Mouse (Mus musculus) stomach, embryonic 15.5 days (tissue): Measurements from ENCODE around the gene Nmur1. TPM values are rescaled to one million over a fixed set of nuclear protein-coding genes. Genes with fewer than 3 reads are reported as not detected.

Source experiments
- ATAC-seq: fragments of 200-750 bp; cut with Nextera tagmentation; 2 replicates; pipeline ENCODE4 v1.8.0; 2017; ENCODE audit warnings: low read depth, moderate number of reproducible peaks, moderate TSS enrichment; ENCODE audit not compliant: insufficient read depth, low FRiP score
- H3K27ac ChIP-seq: fragments of 300-500 bp; sonication (generic); 2 replicates; pipeline ENCODE4 v1.5.1; 2015; ENCODE audit warnings: mild to moderate bottlenecking, inconsistent platforms
- H3K27me3 ChIP-seq: fragments of 300-500 bp; sonication (generic); replicated peaks from 2 replicates; pipeline ENCODE4 v1.6.1; 2015; ENCODE audit warnings: inconsistent platforms
- H3K36me3 ChIP-seq: fragments of 300-500 bp; sonication (generic); 2 replicates; pipeline ENCODE4 v1.6.1; 2015; ENCODE audit warnings: inconsistent platforms
- H3K4me1 ChIP-seq: fragments of 300-500 bp; sonication (generic); 2 replicates; pipeline ENCODE4 v1.6.1; 2015; ENCODE audit warnings: inconsistent platforms
- H3K4me2 ChIP-seq: fragments of 300-500 bp; sonication (generic); 2 replicates; pipeline ENCODE4 v1.6.1; 2015; ENCODE audit warnings: mild to moderate bottlenecking, inconsistent platforms
- H3K4me3 ChIP-seq: fragments of 300-500 bp; sonication (generic); replicated peaks from 2 replicates; pipeline ENCODE4 v1.5.1; 2015; ENCODE audit warnings: inconsistent platforms
- H3K9ac ChIP-seq: fragments of 300-500 bp; sonication (generic); 2 replicates; pipeline ENCODE4 v1.6.1; 2015; ENCODE audit warnings: inconsistent platforms
- H3K9me3 ChIP-seq: fragments of 300-500 bp; sonication (generic); 2 replicates; pipeline ENCODE4 v1.6.1; 2016; ENCODE audit warnings: inconsistent platforms
- whole genome bisulfite sequencing: fragments of 180-500 bp; shearing (Covaris S2); methylation state at CpG from one replicate; pipeline ENCODE4 v1.1.7; 2015; 5-methylcytosine and 5-hydroxymethylcytosine counted together
- polyA plus RNA-seq: library from polyadenylated mRNA; unstranded; fragments of >200 nt; fragmentation: Nextera tagmentation; extraction: Ambion mirVana; gene quantifications from 2 replicates; pipeline ENCODE4 v1.2.1, GENCODE M21; 2015

Nmur1 gene
- polyA plus RNA-seq, 1 experiment from 2014 or later, result not detected

DNA sequence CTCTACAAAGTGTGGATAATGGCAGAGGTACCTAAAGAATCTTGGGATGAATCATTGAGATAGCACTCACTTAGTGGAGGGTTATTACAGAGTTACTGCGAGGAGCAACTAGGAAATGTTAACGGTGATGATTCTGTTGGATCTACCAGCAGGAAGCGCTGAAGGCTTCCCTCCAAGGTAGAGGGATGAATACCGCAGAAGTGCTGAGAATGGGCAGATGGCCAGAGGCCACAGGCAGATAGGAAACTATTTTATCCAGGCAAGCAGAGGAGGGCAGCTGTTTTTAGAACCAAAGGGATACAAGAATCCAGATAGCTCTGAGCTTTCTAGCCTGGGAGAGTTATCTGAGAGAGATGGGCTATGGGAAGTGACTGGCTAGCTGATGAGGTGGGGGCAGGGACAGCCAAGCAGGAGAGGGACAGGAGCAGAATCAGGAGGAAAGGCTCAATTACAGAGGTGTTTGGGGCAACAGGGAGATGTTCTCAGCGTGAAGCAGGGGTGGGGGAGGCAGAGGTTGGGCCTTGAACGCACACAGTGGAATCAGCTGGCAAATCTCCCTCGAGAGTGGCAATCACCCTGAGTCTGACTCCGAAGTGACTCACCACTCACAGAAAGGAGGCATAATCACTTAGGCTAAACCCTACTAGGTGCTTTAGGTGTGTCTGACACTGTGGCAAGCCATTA, 13.6 kb upstream of the Nmur1 start:
- no peaks in the 10 kb centered on the region for H3K27me3 ChIP-seq
- WGBS, result 34% methylated on average over 8 of the region's 8 CpGs
- H3K4me2 ChIP-seq, result no peak overlapping the region
- no peak overlapping the region for H3K4me3 ChIP-seq
- H3K36me3 ChIP-seq, result no peaks in the 10 kb centered on the region
- no peaks in the 10 kb centered on the region for H3K9me3 ChIP-seq
- no peak overlapping the region for H3K9ac ChIP-seq
- H3K27ac ChIP-seq, result peak overlapping the region; percentile 98; the same call in 1 of the 2 replicates
- peaks cover 59% of the 10 kb centered on the region for H3K4me1 ChIP-seq
- ATAC-seq, result no peak

DNA sequence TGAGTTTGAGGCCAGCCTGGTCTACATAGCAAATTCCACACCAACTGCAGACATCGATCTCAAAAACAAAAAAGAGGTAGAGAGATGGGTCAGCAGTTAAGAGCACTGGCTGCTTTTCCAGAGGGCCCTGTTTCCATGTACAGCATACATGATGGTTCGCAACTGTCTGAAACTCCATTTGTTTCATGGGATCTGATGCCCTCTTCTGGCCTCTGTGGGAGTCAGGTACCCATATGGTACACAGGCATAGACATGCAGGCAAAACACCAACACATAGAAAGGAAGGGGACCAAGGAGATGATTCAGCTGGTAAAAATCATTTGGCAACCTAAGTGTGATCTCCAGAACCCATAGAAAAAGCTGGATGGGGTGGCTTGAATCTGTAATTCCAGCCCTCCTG, 12.5 kb upstream of the Nmur1 start:
- ATAC-seq, result no peak
- Histone ChIP-seq H3K4me3 (no peak overlapping the region), H3K4me1 (peaks cover 58% of the 10 kb centered on the region), H3K27ac (no peak overlapping the region), H3K27me3 (no peaks in the 10 kb centered on the region), H3K9ac (no peak overlapping the region), H3K9me3 (no peaks in the 10 kb centered on the region), H3K4me2 (no peak overlapping the region), H3K36me3 (no peaks in the 10 kb centered on the region)
- WGBS, result 86% methylated on average over 2 of the region's 2 CpGs

DNA sequence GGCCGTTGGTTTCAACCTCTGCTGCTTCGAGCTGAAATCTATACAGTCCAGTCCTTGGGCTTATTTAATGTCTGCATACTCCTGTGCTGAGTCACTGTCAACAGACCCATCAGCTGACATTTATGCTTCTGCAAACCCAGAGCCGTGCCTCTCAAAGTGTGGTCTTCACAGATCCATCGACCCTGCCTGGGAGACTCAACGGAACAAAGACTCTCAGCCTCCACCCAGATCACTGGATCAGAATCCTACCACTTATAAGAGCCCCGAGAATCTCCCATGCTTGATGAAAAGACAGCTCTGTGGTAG, 11.9 kb upstream of the Nmur1 start:
- H3K27me3 ChIP-seq, result no peaks in the 10 kb centered on the region
- no peak overlapping the region for H3K4me3 ChIP-seq
- no peak overlapping the region for H3K4me2 ChIP-seq
- 26% methylated on average over 6 of the region's 6 CpGs for WGBS
- peaks cover 59% of the 10 kb centered on the region for H3K4me1 ChIP-seq
- ATAC-seq, result no peak
- no peaks in the 10 kb centered on the region for H3K9me3 ChIP-seq
- H3K9ac ChIP-seq, result no peak overlapping the region
- peak overlapping the region; percentile 27 for H3K27ac ChIP-seq
- no peaks in the 10 kb centered on the region for H3K36me3 ChIP-seq

DNA sequence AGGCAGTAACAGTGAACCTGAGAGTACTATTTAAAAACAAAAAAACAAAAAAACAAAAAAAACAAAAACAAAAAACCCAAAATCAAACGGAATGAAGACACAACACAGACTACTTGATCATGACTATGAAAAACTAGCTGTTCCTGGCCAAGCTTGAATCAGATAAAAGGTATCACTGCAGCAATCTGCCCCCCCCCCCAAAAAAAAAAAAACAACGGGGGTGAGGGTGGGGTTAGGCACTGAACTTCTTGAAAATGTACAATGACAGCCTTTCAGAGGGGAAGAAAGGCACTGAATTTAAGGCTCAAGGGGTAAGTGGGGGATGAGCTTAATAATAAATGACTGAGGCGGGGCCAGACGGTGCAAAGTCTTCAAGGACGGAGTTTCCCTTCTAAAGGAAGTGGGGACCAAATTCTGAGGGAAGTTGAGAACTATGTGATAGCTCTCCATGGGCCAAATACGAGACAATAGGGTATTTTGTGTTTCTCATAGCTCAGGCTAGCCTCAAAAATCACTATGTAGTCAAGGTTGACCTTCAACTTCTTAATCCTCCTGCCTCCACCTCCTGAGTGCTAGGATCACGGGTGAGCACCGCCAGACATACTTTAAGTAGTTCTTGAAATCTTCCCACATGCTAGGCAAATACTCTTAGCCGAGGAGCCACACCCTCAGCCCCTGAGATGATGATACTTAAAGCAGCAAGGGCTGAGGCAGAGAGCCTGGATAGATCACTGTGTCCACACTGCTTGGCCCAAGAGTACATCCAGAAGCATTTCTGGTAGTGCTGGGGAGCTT, 11.4 kb upstream of the Nmur1 start:
- H3K9ac ChIP-seq, result no peak overlapping the region
- peak overlapping the region; percentile 27 for H3K27ac ChIP-seq
- peaks cover 59% of the 10 kb centered on the region for H3K4me1 ChIP-seq
- WGBS, result 41% methylated on average over 9 of the region's 9 CpGs
- no peak overlapping the region for H3K4me2 ChIP-seq
- no peaks in the 10 kb centered on the region for H3K27me3 ChIP-seq
- H3K36me3 ChIP-seq, result no peaks in the 10 kb centered on the region
- ATAC-seq, result no peak
- H3K4me3 ChIP-seq, result no peak overlapping the region
- no peaks in the 10 kb centered on the region for H3K9me3 ChIP-seq

DNA sequence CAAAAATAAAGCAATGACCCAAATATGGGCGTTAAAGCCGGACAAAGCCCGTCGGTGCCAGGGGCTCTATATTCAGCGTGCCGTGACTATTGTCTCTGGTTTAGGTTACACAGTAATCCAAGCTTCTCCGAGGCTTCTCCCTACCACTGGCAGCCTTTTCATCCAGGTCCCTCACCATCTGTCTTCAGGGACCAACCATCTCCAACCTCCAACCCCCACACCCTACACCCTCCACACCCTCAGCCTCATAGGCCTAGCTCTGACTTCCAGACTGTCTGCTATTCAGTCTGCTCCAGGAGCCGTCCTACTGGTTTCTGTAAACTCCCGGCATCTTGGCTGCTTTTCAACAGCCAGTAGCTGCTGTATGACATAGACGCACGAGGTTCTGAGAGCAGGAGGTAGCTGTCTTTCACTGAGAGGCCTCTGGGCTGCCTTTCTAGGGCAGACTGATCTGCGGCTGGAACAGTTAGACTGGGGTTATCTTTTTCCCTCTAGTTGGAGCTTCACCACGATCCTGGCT, 9.3 kb upstream of the Nmur1 start:
- no peaks in the 10 kb centered on the region for H3K36me3 ChIP-seq
- WGBS, result 17% methylated on average over 13 of the region's 13 CpGs
- peak; percentile 38; the same call in 1 of the 2 replicates for ATAC-seq
- H3K4me2 ChIP-seq, result peak overlapping the region; percentile 86; the same call in 1 of the 2 replicates
- no peaks in the 10 kb centered on the region for H3K9me3 ChIP-seq
- H3K4me1 ChIP-seq, result peaks cover 55% of the 10 kb centered on the region
- H3K9ac ChIP-seq, result no peak overlapping the region
- peak overlapping the region; percentile 98 for H3K27ac ChIP-seq
- no peaks in the 10 kb centered on the region for H3K27me3 ChIP-seq
- no peak overlapping the region for H3K4me3 ChIP-seq

DNA sequence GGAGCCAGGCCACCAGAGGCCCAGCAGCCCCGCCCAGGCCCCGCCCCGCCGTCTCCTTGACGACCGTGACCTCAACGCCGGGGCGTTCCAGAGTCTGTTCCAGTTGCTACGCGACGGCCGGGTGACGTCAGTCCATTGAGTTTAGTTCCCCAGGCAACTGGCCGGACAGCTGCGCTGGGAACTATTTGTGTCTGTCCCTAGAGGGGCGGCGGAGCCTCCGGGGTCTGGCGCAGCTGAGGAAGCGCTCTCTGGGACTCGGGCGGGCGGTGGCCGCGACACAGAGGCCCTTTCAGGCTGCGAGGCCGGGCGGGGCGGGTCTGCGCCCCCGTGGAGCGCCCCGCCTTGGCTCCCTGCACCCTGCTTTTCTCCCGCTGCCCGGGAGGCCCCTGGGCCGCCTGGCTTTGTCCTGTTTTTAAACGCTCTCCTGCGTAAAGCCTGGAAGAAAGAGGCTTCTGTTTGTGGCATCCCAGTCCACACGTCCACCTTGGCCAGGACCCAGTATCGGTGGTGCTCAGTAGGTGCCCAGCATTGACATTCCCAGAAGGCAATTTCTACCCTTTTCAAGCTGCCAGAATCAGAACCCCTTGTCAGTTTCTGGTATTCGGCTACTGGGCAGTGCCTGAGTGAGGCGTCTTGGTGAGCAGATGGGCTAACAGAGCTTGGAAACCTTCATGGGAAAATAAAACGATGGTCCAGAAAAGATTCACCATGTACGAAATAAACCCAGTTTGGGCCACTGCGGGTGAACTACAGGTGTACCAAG, 8.6 kb upstream of the Nmur1 start:
- no peaks in the 10 kb centered on the region for H3K27me3 ChIP-seq
- H3K4me2 ChIP-seq, result peak overlapping the region; percentile 86
- peak overlapping the region; percentile 51 for H3K4me3 ChIP-seq
- peak overlapping the region; percentile 98 for H3K27ac ChIP-seq
- H3K9me3 ChIP-seq, result no peaks in the 10 kb centered on the region
- no peaks in the 10 kb centered on the region for H3K36me3 ChIP-seq
- peak overlapping the region; percentile 51 for H3K9ac ChIP-seq
- peaks cover 50% of the 10 kb centered on the region for H3K4me1 ChIP-seq
- WGBS, result 3% methylated on average over 46 of the region's 46 CpGs
- ATAC-seq, result peak; percentile 89

DNA sequence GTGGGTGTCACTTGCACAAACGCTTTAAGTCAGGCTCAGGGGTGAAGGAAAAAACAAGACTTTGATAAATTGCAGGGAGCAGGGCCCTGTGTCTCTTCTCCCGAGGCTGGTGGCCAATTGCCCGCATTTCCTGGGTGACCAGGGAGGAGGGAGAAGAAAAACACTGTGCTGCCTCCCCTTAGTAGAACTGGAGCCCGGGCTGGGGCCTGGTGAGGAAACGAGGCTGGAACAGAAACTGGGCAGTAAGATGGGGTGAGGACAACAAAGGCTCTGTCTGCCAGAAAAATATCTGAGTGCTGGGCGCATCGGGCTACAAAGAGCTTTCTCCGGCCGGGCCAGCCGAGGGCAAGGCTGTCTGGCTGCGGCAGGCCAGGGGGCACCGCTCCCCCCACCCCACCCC, 8.0 kb upstream of the Nmur1 start:
- peak; percentile 56 for ATAC-seq
- H3K9me3 ChIP-seq, result no peaks in the 10 kb centered on the region
- H3K36me3 ChIP-seq, result no peaks in the 10 kb centered on the region
- H3K4me3 ChIP-seq, result peak overlapping the region; percentile 51
- H3K9ac ChIP-seq, result no peak overlapping the region
- peaks cover 50% of the 10 kb centered on the region for H3K4me1 ChIP-seq
- H3K4me2 ChIP-seq, result peak overlapping the region; percentile 86
- no peaks in the 10 kb centered on the region for H3K27me3 ChIP-seq
- 0% methylated on average over 8 of the region's 12 CpGs for WGBS
- peak overlapping the region; percentile 98 for H3K27ac ChIP-seq

DNA sequence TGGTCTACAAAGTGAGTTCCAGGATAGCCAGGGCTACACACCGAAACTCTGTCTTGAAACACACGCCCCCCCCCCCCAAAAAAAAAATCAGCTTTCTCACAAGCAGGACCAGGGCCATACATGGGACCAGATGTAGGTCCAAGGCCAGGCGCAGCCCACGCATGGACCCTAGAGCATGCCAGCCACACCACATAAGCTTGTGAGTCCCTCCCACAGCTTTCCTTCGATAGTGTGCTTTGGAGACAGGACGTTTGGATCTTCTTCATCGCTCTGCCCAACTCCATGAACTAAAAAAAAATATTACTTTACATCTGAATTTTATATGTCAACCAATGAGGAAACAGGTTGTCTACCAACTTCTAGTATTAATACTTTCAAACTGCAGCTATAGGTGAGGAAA, 7.3 kb upstream of the Nmur1 start:
- peak overlapping the region; percentile 98 for H3K27ac ChIP-seq

DNA sequence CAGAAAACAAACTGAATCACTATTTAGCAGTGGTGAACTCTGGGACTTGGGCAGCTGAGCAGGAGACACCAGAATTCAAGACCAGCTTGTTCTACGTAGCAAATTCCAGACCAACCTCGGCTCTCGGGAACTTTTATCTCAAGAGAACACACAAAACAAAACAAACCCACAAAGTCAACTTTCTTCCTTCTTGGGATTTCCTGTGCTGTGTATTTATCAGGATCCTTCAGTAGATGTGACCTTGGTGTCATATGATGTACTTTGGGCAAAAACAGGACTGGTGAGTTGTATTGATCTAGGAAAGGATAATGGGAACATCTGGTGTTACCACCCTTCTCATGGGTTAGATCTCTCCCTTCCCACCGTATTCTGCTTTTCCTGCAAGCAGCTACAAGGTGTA, 6.8 kb upstream of the Nmur1 start:
- Histone ChIP-seq H3K27me3 (no peaks in the 10 kb centered on the region), H3K9me3 (no peaks in the 10 kb centered on the region), H3K4me3 (no peak overlapping the region), H3K4me1 (peaks cover 40% of the 10 kb centered on the region), H3K27ac (peak overlapping the region; percentile 98; the same call in 1 of the 2 replicates), H3K9ac (no peak overlapping the region), H3K36me3 (no peaks in the 10 kb centered on the region), H3K4me2 (no peak overlapping the region)
- WGBS, result 55% methylated on average over 4 of the region's 4 CpGs
- no peak for ATAC-seq

More for the DNA sequence above, 7.3 kb upstream of the Nmur1 start:
- Histone ChIP-seq H3K27me3 (no peaks in the 10 kb centered on the region), H3K4me2 (no peak overlapping the region), H3K9ac (no peak overlapping the region), H3K4me3 (no peak overlapping the region), H3K36me3 (no peaks in the 10 kb centered on the region), H3K4me1 (peaks cover 45% of the 10 kb centered on the region), H3K9me3 (no peaks in the 10 kb centered on the region)
- WGBS, result 75% methylated on average over 7 of the region's 7 CpGs
- ATAC-seq, result no peak

DNA sequence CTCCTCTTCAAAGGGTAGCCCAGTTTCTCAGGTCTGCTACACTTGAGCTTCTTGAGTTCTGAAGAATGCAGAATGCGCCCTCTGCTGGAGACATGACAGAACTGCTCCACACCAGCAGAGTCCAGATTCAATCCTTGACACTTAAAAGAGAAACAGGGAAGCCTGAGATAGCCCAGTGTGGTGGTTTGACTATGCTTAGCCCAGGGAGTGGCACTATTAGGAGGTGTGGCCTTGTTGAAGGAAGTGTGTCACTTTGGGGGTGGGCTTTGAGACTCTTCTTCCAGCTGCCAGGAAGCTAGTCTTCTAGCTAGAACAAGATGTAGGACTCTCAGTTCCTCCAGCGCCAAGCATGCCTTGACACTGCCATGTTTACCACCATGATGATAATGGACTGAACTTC, 4.0 kb upstream of the Nmur1 start:
- no peak for ATAC-seq
- Histone ChIP-seq H3K27me3 (no peaks in the 10 kb centered on the region), H3K27ac (no peak overlapping the region), H3K4me1 (peaks cover 16% of the 10 kb centered on the region), H3K36me3 (no peaks in the 10 kb centered on the region), H3K4me3 (no peak overlapping the region), H3K4me2 (no peak overlapping the region), H3K9me3 (no peaks in the 10 kb centered on the region), H3K9ac (no peak overlapping the region)
- 41% methylated on average over 2 of the region's 2 CpGs for WGBS

DNA sequence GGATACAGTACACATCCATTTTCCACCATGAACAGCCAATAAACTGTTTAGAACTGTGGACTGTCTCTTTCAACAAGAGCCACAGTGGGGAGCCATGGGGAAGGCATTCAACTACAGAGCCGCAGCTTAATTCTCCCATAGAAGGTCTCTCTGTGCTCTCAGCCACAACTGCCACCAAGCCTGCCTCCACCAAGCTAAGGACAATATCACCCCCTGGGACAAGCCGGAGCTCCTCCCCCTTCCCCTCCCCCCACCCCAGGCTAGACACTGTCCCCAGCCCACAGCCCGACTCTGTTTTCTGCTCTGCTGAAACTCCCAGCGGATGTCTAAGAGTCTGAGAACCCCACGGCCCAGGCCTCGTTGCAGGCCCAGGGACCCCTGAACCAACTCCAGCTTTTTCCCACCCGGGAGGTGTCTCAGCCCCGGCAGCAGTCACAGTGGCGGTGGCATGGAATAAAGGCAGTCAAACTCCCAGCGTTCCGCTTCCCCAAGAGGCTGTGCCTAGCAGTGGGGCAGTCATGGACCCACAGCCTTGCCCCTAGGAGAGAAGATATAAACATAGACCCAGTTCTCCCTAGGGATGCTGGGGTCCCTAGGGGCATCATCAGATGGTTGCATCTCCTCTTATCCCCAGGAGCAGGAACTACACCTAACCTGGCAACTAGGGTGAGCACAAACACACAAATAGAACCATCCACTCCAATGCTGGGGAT, 1.0 kb downstream of the Nmur1 start:
- 39% methylated on average over 11 of the region's 11 CpGs for WGBS
- Histone ChIP-seq H3K36me3 (no peaks in the 10 kb centered on the region), H3K27me3 (no peaks in the 10 kb centered on the region), H3K4me1 (no peaks in the 10 kb centered on the region), H3K9me3 (no peaks in the 10 kb centered on the region), H3K4me2 (no peak overlapping the region), H3K9ac (no peak overlapping the region), H3K4me3 (no peak overlapping the region), H3K27ac (no peak overlapping the region)
- ATAC-seq, result no peak
